Mouse (Mus musculus) right cerebral cortex, adult 18-20 months (tissue): ENCODE results near the gene Mgl2.
A peak's percentile ranks its signal among the peaks of the same experiment; 100 is the strongest.

Source experiments
- DNase-seq: peaks from one replicate; pipeline ENCODE4 v3.0.0; 2022; ENCODE audit warnings: mixed read lengths

The Mgl2 gene

GRCm38 (mm10) chr11:70171181-70171580, 41.1 kb downstream of the Mgl2 start:
- DNase-seq: no peak

GRCm38 (mm10) chr11:70171847-70172246, 41.7 kb downstream of the Mgl2 start:
- no peak for DNase-seq

- DNase-seq: no peak
Measured at GRCm38 (mm10) chr11:70172298-70172697, 42.2 kb downstream of the Mgl2 start.

GRCm38 (mm10) chr11:70174491-70174890, 44.4 kb downstream of the Mgl2 start:
- DNase-seq: no peak

GRCm38 (mm10) chr11:70177647-70178046, 47.5 kb downstream of the Mgl2 start:
- no peak for DNase-seq

GRCm38 (mm10) chr11:70178311-70178710, 48.2 kb downstream of the Mgl2 start:
- no peak for DNase-seq

GRCm38 (mm10) chr11:70178756-70179155, 48.6 kb downstream of the Mgl2 start:
- no peak for DNase-seq

GRCm38 (mm10) chr11:70179401-70179800, 49.3 kb downstream of the Mgl2 start:
- peak; percentile 11 for DNase-seq

GRCm38 (mm10) chr11:70180496-70180895, 50.4 kb downstream of the Mgl2 start:
- DNase-seq: no peak

- no peak for DNase-seq
Measured at GRCm38 (mm10) chr11:70185120-70185519, 55.0 kb downstream of the Mgl2 start.
